ENCODE assay signal across 9 mouse cellular contexts in genomic region chr6:40303379-40303778, GRCm38 (mm10). TPM values are rescaled to one million over a fixed set of nuclear protein-coding genes. Genes with fewer than 3 reads are reported as not detected.
A peak's percentile ranks its signal among the peaks of the same experiment; 100 is the strongest.
DNase-seq lines count a peak whose midpoint lies in the region; ATAC-seq and TF ChIP-seq lines count a peak whose summit lies in the region.
"Had no signal": no experiment of that assay in that cellular context is flagged by ENCODE, and none has a peak within 500 bp of the region (broad histone marks: within the 10 kb centered on the region; RNA-seq: fewer than 3 reads in every experiment).

No protein-coding gene starts in this region.

- no peak for TF ChIP-seq CTCF in liver, adult 2 months (IDR thresholded peaks at IDR 0.05; ENCODE audit: low read depth, low read length)

- no peak overlapping the region for H3K9ac ChIP-seq in liver, adult 2 months (ENCODE audit: low read depth, low read length)
- H3K9ac ChIP-seq: liver, embryonic 13.5 days had no signal

- 6% methylated on average over 6 of the region's 6 CpGs for WGBS in liver, adult 2 months

- intact Hi-C loops in left cerebral cortex, postnatal 36 days (cut with DNase I) = loop anchor here (2.0 kb wide), 1 partner anchor 433 kb away; no protein-coding TSS in a partner anchor

- no peaks in the 10 kb centered on the region for H3K36me3 ChIP-seq in liver, adult 2 months (ENCODE audit: control insufficient read depth, insufficient read depth, low read length)
- H3K36me3 ChIP-seq: liver, embryonic 13.5 days had no signal

- H3K27me3 ChIP-seq in liver, adult 2 months (ENCODE audit: control insufficient read depth, insufficient read depth, low read length) = no peaks in the 10 kb centered on the region
- H3K27me3 ChIP-seq: liver, embryonic 13.5 days had no signal

- TF ChIP-seq POLR2A in liver, adult 2 months (IDR thresholded peaks at IDR 0.05; ENCODE audit: extremely low read depth, insufficient read depth, low read length) = no peak

- H3K4me3 ChIP-seq in liver, adult 2 months (ENCODE audit: insufficient read depth, low read depth, low read length) = no peak overlapping the region
- H3K4me3 ChIP-seq: liver, embryonic 13.5 days had no signal

- peak; percentile 7 for DNase-seq in liver, adult 2 months (ENCODE audit: extremely low read depth, low read depth, low spot score)
- no peak for DNase-seq in liver
- DNase-seq in adrenal gland, postnatal 36 days = peak; percentile 68 to 69
- peak; percentile 5 for DNase-seq in fibroblast of lung, adult 2 months (ENCODE audit: low read depth)
- DNase-seq in induced T-regulatory cell, adult 2 months (ENCODE audit: low read depth) = peak; percentile 6
- peak; percentile 72 to 77 for DNase-seq in left cerebral cortex, postnatal 36 days (ENCODE audit: low spot score in 2 of 2)
- DNase-seq in retina, postnatal 1 day = peak; percentile 75
- DNase-seq: liver, embryonic 13.5 days had no signal

- no peak overlapping the region for H3K27ac ChIP-seq in liver, adult 2 months (replicated peaks; ENCODE audit: insufficient read depth, low read depth, low read length)
- H3K27ac ChIP-seq: liver, embryonic 13.5 days had no signal

- H3K79me2 ChIP-seq in liver, adult 2 months (ENCODE audit: control insufficient read depth, insufficient read depth, low read length) = no peaks in the 10 kb centered on the region

- H3K4me1 ChIP-seq in liver, adult 2 months (ENCODE audit: control insufficient read depth, insufficient read depth, low read length) = no peaks in the 10 kb centered on the region
- H3K4me1 ChIP-seq: liver, embryonic 13.5 days had no signal

- no peak for ATAC-seq in megakaryocyte-erythroid progenitor cell, adult 5-6 weeks (replicated peaks; ENCODE audit: low FRiP score, low TSS enrichment, poor library complexity, severe bottlenecking)

RNA-seq across cellular contexts. Expression of gene Agk, which starts 21.6 kb away (rescaled TPM):
- 10.5 TPM in 2 replicates for total RNA-seq in liver, adult 2 months (2014; rRNA removed)
- 4.2 and 4.8 TPM in 2 replicates for polyA plus RNA-seq in liver, adult 2 months (2012; rRNA removed)
- 10 to 100 TPM; 23.5 to 43.0 TPM for total RNA-seq in adrenal gland, postnatal 36 days (2021)
- 10 to 100 TPM; 41.4 to 44.8 TPM for total RNA-seq in left cerebral cortex, postnatal 36 days (2021)
- 22.8 and 28.0 TPM in 2 replicates for total RNA-seq in megakaryocyte-erythroid progenitor cell, adult 5-6 weeks (2014; fragmentation: Nextera tagmentation)
- total RNA-seq in megakaryocyte-erythroid progenitor cell, adult 5-6 weeks (2017) = 38.4 and 39.2 TPM in 2 replicates
